ENCODE assay signal across 13 mouse cellular contexts in genomic region chr7:47098044-47098443, GRCm38 (mm10). TPM values are rescaled to one million over a fixed set of nuclear protein-coding genes. Genes with fewer than 3 reads are reported as not detected.
DNase-seq lines count a peak whose midpoint lies in the region; ATAC-seq and TF ChIP-seq lines count a peak whose summit lies in the region.
"Had no signal": no experiment of that assay in that cellular context is flagged by ENCODE, and none has a peak within 500 bp of the region (broad histone marks: within the 10 kb centered on the region; RNA-seq: fewer than 3 reads in every experiment).

No protein-coding gene starts in this region.

- H3K27ac ChIP-seq in layer of hippocampus, adult 2 months, result peak overlapping the region; percentile 61; the same call in 1 of the 2 replicates
- H3K27ac ChIP-seq: limb, embryonic 12.5 days; lung, embryonic 15.5 days had no signal

- peak; percentile 46 to 60 for DNase-seq in layer of hippocampus, adult 2 months (ENCODE audit: low spot score in 2 of 2)
- DNase-seq in layer of hippocampus, postnatal 25 days (ENCODE audit: extremely low spot score in 1 of 2, low spot score in 1 of 2), result no peak
- DNase-seq in 416B (ENCODE audit: low read depth) (peak; percentile 78), R1 (ENCODE audit: low read depth, low spot score) (peak; percentile 45)
- DNase-seq in left cerebral cortex, postnatal 36 days (ENCODE audit: low spot score in 2 of 2), result peak; percentile 55 to 60
- no peak for DNase-seq in gastrocnemius, adult 8-10 months (ENCODE audit: low spot score in 2 of 2)
- DNase-seq: embryo, embryonic 11 days; kidney, adult 8-10 months had no signal

- TF ChIP-seq CTCF in layer of hippocampus, adult 2 months (conservative IDR thresholded peaks at IDR 0.05), result peak; percentile 75

- intact Hi-C loops in left cerebral cortex, postnatal 36 days (cut with DNase I), result loop anchor here (5.0 kb wide), 1 partner anchor 34 kb away; the partner anchor contains the start of gene Ptpn5

- no peak for ATAC-seq in inflammation-experienced regulatory T-cells, adult 6 months
- ATAC-seq in erythroblast, adult 5-6 weeks (replicated peaks; ENCODE audit: low FRiP score, poor library complexity, severe bottlenecking), result no peak
- ATAC-seq: activated CD4-positive, CD25-positive, alpha-beta regulatory T cell, adult 4 months had no signal

- H3K4me3 ChIP-seq in layer of hippocampus, adult 2 months, result no peak overlapping the region
- H3K4me3 ChIP-seq: limb, embryonic 12.5 days; lung, embryonic 15.5 days had no signal

RNA-seq across cellular contexts. Expression of gene Ptpn5, which starts 35.4 kb away (rescaled TPM):
- total RNA-seq in layer of hippocampus, adult 2 months (2021), result 100 to 1,000 TPM; 104 to 107 TPM
- 100 to 1,000 TPM in 1 of 2 experiments, 10 to 100 TPM in 1; 86.8 to 100 TPM for total RNA-seq in layer of hippocampus, postnatal 25 days (2021)
- total RNA-seq in left cerebral cortex, postnatal 36 days (2021), result 100 to 1,000 TPM; 149 to 184 TPM
- total RNA-seq in gastrocnemius, adult 8-10 months (2022), result not detected
- polyA plus RNA-seq in inflammation-experienced regulatory T-cells, adult 6 months (2017; shearing (Covaris generic)), result 10 to 100 TPM in 2 of 3 experiments, 1 to 10 TPM in 1; 8.8 to 16.0 (median 11.1) TPM
- not detected in 2 replicates for total RNA-seq in erythroblast, adult 5-6 weeks (2015; ENCODE audit: low replicate concordance)
- total RNA-seq in erythroblast, adult 5-6 weeks (2017; ENCODE audit: low replicate concordance), result not detected in 2 replicates

RNA-seq across cellular contexts. Expression of gene Tmem86a, which starts 47.6 kb away (rescaled TPM):
- 10 to 100 TPM in 1 of 2 experiments, 1 to 10 TPM in 1; 9.8 to 14.0 TPM for total RNA-seq in layer of hippocampus, adult 2 months (2021)
- 10 to 100 TPM; 14.1 to 15.2 TPM for total RNA-seq in layer of hippocampus, postnatal 25 days (2021)
- total RNA-seq in left cerebral cortex, postnatal 36 days (2021), result 10 to 100 TPM; 15.1 to 17.1 TPM
- total RNA-seq in gastrocnemius, adult 8-10 months (2022), result 1 to 10 TPM; 4.1 to 7.5 (median 5.0) TPM
- 1 to 10 TPM; 1.5 to 6.6 (median 3.8) TPM for polyA plus RNA-seq in inflammation-experienced regulatory T-cells, adult 6 months (2017; shearing (Covaris generic))
- total RNA-seq in erythroblast, adult 5-6 weeks (2015; ENCODE audit: low replicate concordance), result 3.3 and 10.0 TPM in 2 replicates
- total RNA-seq in erythroblast, adult 5-6 weeks (2017; ENCODE audit: low replicate concordance), result 2.9 and 3.5 TPM in 2 replicates

Comparison
In these comparisons a context has a peak if more than half of its experiments do, and no peak if none do; other contexts are left out.
1. DNase-seq: peak in layer of hippocampus, adult 2 months (2 of 2), 416B (single experiment), R1 (single experiment) and left cerebral cortex, postnatal 36 days (2 of 2); none in layer of hippocampus, postnatal 25 days (0 of 2) and gastrocnemius, adult 8-10 months (0 of 2).
2. RNA of gene Ptpn5, which starts 35.4 kb away (total RNA-seq): 149 to 184 TPM in left cerebral cortex, postnatal 36 days, 104 to 107 TPM in layer of hippocampus, adult 2 months and 86.8 to 100 TPM in layer of hippocampus, postnatal 25 days; not detected in gastrocnemius, adult 8-10 months and not detected in erythroblast, adult 5-6 weeks; every median in the first group is over 10 times any median in the second.